Mouse (Mus musculus): ENCODE results near the gene Ednra. TPM values are rescaled to one million over a fixed set of nuclear protein-coding genes. Genes with fewer than 3 reads are reported as not detected.

Gene Ednra
- not detected for total RNA-seq (2023)

GRCm38 (mm10) chr8:77724046-77724930 lies at the start of gene Ednra:
Ednra (minus strand) TSS chr8:77724464.

Other genes starting within 250 kb of the Ednra start
- gene Arhgap10, start 206.5 kb downstream of the Ednra start, total RNA-seq (2023), result 1 to 10 TPM; 4.4 to 6.7 TPM
- 10 to 100 TPM; 23.7 to 24.7 TPM for gene Prmt9, start 175.1 kb downstream of the Ednra start, total RNA-seq (2023)
- 10 to 100 TPM; 20.0 to 29.1 TPM for gene Tmem184c, start 113.8 kb downstream of the Ednra start, total RNA-seq (2023)

All from B cell, adult 67 days (primary cell).